Mouse (Mus musculus) natural killer cell, adult 2 months (primary cell): ENCODE data around the gene Gm10324.
"Not testable (repeated sequence)": the region's sequence is repeated elsewhere in the genome, so short reads cannot be mapped to it uniquely, and the experiment has no call there.

Source experiments
- DNase-seq, 2 experiments: peaks; one replicate each; pipeline ENCODE4 v3.0.0; 2022; ENCODE audit warnings: low spot score in 2 of 2

The Gm10324 gene

GRCm38 (mm10) chr13:66119247-66119646, at the start of gene Gm10324:
Gene Gm10324 (plus strand): TSS chr13:66119547.
- DNase-seq: not testable (repeated sequence)
